ENCODE assay signal across 11 mouse cellular contexts in genomic region chr6:119849348-119849709, GRCm38 (mm10). TPM values are rescaled to one million over a fixed set of nuclear protein-coding genes. Genes with fewer than 3 reads are reported as not detected.
DNase-seq lines count a peak whose midpoint lies in the region; ATAC-seq and TF ChIP-seq lines count a peak whose summit lies in the region.
"Had no signal": no experiment of that assay in that cellular context is flagged by ENCODE, and none has a peak within 500 bp of the region (broad histone marks: within the 10 kb centered on the region; RNA-seq: fewer than 3 reads in every experiment).

No protein-coding gene starts in this region.

- H3K4me1 ChIP-seq in heart, embryonic 10.5 days, result peaks cover 21% of the 10 kb centered on the region
- H3K4me1 ChIP-seq in neural tube, embryonic 11.5 days (ENCODE audit: control insufficient read depth, insufficient read depth, low read length), result peaks cover 8% of the 10 kb centered on the region
- peaks cover 17% of the 10 kb centered on the region for H3K4me1 ChIP-seq in limb, embryonic 14.5 days (ENCODE audit: control insufficient read depth, insufficient read depth, low read length)
- peaks cover 34% of the 10 kb centered on the region for H3K4me1 ChIP-seq in neural tube, embryonic 15.5 days

- intact Hi-C loops in heart, postnatal 10 days (cut with DNase I), result loop anchor here (2.0 kb wide), 1 partner anchor 53 kb away; the partner anchor contains the start of gene Rad52

- H3K27me3 ChIP-seq in heart, embryonic 10.5 days (ENCODE audit: insufficient read depth, poor library complexity, severe bottlenecking), result no peaks in the 10 kb centered on the region
- no peaks in the 10 kb centered on the region for H3K27me3 ChIP-seq in neural tube, embryonic 11.5 days (ENCODE audit: control insufficient read depth, insufficient read depth, low read length)
- no peaks in the 10 kb centered on the region for H3K27me3 ChIP-seq in limb, embryonic 14.5 days (ENCODE audit: control insufficient read depth, insufficient read depth, low read length)
- H3K27me3 ChIP-seq in neural tube, embryonic 15.5 days (replicated peaks), result no peaks in the 10 kb centered on the region

- TF ChIP-seq POLR2A in limb, embryonic 14.5 days (IDR thresholded peaks at IDR 0.05; ENCODE audit: borderline replicate concordance, extremely low read depth, insufficient read depth, insufficient read length), result no peak

- 71% methylated on average over 3 of the region's 3 CpGs for WGBS in heart, embryonic 10.5 days
- 73% methylated on average over 3 of the region's 3 CpGs for WGBS in neural tube, embryonic 11.5 days
- 72% methylated on average over 3 of the region's 3 CpGs for WGBS in limb, embryonic 14.5 days
- 56% methylated on average over 3 of the region's 3 CpGs for WGBS in neural tube, embryonic 15.5 days

- no peak for ATAC-seq in neural tube, embryonic 11.5 days (ENCODE audit: insufficient read depth, low FRiP score, low TSS enrichment)
- no peak for ATAC-seq in limb, embryonic 14.5 days (ENCODE audit: low FRiP score, low read depth)
- no peak for ATAC-seq in neural tube, embryonic 15.5 days (ENCODE audit: low FRiP score)

- peak overlapping the region; percentile 92 for H3K4me3 ChIP-seq in heart, embryonic 10.5 days
- peak overlapping the region; percentile 89; the same call in 1 of the 2 replicates for H3K4me3 ChIP-seq in neural tube, embryonic 11.5 days (ENCODE audit: low read depth, low read length)
- peak overlapping the region; percentile 84; the same call in 1 of the 2 replicates for H3K4me3 ChIP-seq in limb, embryonic 14.5 days (replicated peaks; ENCODE audit: low read length)
- peak overlapping the region; percentile 69 for H3K4me3 ChIP-seq in neural tube, embryonic 15.5 days (replicated peaks)

- no peaks in the 10 kb centered on the region for H3K9me3 ChIP-seq in heart, embryonic 10.5 days
- no peaks in the 10 kb centered on the region for H3K9me3 ChIP-seq in neural tube, embryonic 11.5 days (ENCODE audit: control insufficient read depth, low read length)
- H3K9me3 ChIP-seq in limb, embryonic 14.5 days (ENCODE audit: control insufficient read depth, low read length), result no peaks in the 10 kb centered on the region
- H3K9me3 ChIP-seq in neural tube, embryonic 15.5 days (replicated peaks), result no peaks in the 10 kb centered on the region

- peak overlapping the region; percentile 86; the same call in 1 of the 2 replicates for H3K9ac ChIP-seq in neural tube, embryonic 11.5 days (ENCODE audit: low read length)
- H3K9ac ChIP-seq in limb, embryonic 14.5 days (ENCODE audit: low read depth, low read length, severe bottlenecking), result no peak overlapping the region
- H3K9ac ChIP-seq in neural tube, embryonic 15.5 days (replicated peaks), result peak overlapping the region; percentile 83; the same call in 1 of the 2 replicates

- DNase-seq in heart, embryonic 10.5 days (ENCODE audit: low spot score), result no peak
- DNase-seq in heart, postnatal 10 days, result no peak
- DNase-seq in neural tube, embryonic 11.5 days (ENCODE audit: low spot score), result no peak
- DNase-seq in neural tube, embryonic 10.5 days (ENCODE audit: extremely low spot score, low spot score), result no peak
- DNase-seq in limb, embryonic 14.5 days (ENCODE audit: low spot score), result no peak
- no peak for DNase-seq in thymus, postnatal 0 days (ENCODE audit: low spot score)
- no peak for DNase-seq in left cerebral cortex, adult 8-10 months (ENCODE audit: low spot score in 2 of 2)
- DNase-seq: adrenal gland, postnatal 36 days; layer of hippocampus, postnatal 36 days; thymus, adult 18-20 months had no signal

- no peaks in the 10 kb centered on the region for H3K36me3 ChIP-seq in heart, embryonic 10.5 days
- no peaks in the 10 kb centered on the region for H3K36me3 ChIP-seq in neural tube, embryonic 11.5 days (ENCODE audit: control insufficient read depth, insufficient read depth, low read length)
- H3K36me3 ChIP-seq in limb, embryonic 14.5 days (ENCODE audit: control insufficient read depth, insufficient read depth, low read length), result no peaks in the 10 kb centered on the region
- no peaks in the 10 kb centered on the region for H3K36me3 ChIP-seq in neural tube, embryonic 15.5 days

- H3K27ac ChIP-seq in heart, embryonic 10.5 days, result no peak overlapping the region
- H3K27ac ChIP-seq in neural tube, embryonic 11.5 days (ENCODE audit: low read depth, low read length), result no peak overlapping the region
- H3K27ac ChIP-seq in limb, embryonic 14.5 days (replicated peaks; ENCODE audit: low read depth, low read length), result no peak overlapping the region
- peak overlapping the region; percentile 99 for H3K27ac ChIP-seq in neural tube, embryonic 15.5 days (replicated peaks)

- H3K4me2 ChIP-seq in neural tube, embryonic 11.5 days (ENCODE audit: low read depth), result peak overlapping the region; percentile 70
- peak overlapping the region; percentile 75; the same call in 1 of the 2 replicates for H3K4me2 ChIP-seq in limb, embryonic 14.5 days (replicated peaks; ENCODE audit: low read depth, low read length, severe bottlenecking)
- H3K4me2 ChIP-seq in neural tube, embryonic 15.5 days, result peak overlapping the region; percentile 72

RNA-seq across cellular contexts. Expression of gene Erc1, which starts 1.4 kb away (rescaled TPM):
- polyA plus RNA-seq in heart, embryonic 10.5 days (2016; fragmentation: Nextera tagmentation; extraction: Ambion mirVana), result 17.6 and 22.5 TPM in 2 replicates
- total RNA-seq in heart, postnatal 10 days (2021), result 10 to 100 TPM; 38.5 to 46.4 TPM
- 32.9 and 33.1 TPM in 2 replicates for polyA plus RNA-seq in neural tube, embryonic 11.5 days (2014; fragmentation: Nextera tagmentation; extraction: Ambion mirVana)
- polyA plus RNA-seq in limb, embryonic 14.5 days (2012; rRNA removed), result 18.2 and 19.1 TPM in 2 replicates
- 29.3 and 30.9 TPM in 2 replicates for polyA plus RNA-seq in limb, embryonic 14.5 days (2014; fragmentation: Nextera tagmentation; extraction: Ambion mirVana)
- polyA plus RNA-seq in neural tube, embryonic 15.5 days (2015; fragmentation: Nextera tagmentation; extraction: Ambion mirVana), result 42.9 and 51.1 TPM in 2 replicates
- polyA plus RNA-seq in thymus, postnatal 0 days (2015; fragmentation: Nextera tagmentation; extraction: Ambion mirVana), result 3.8 and 4.7 TPM in 2 replicates
- total RNA-seq in left cerebral cortex, adult 8-10 months (2022), result 10 to 100 TPM; 39.5 to 41.0 (median 40.4) TPM

RNA-seq across cellular contexts. Expression of gene Rad52, which starts 53.2 kb away (rescaled TPM):
- polyA plus RNA-seq in heart, embryonic 10.5 days (2016; fragmentation: Nextera tagmentation; extraction: Ambion mirVana), result 13.5 and 16.5 TPM in 2 replicates
- total RNA-seq in heart, postnatal 10 days (2021), result 10 to 100 TPM; 13.3 to 14.8 TPM
- polyA plus RNA-seq in neural tube, embryonic 11.5 days (2014; fragmentation: Nextera tagmentation; extraction: Ambion mirVana), result 23.4 and 26.4 TPM in 2 replicates
- 52.7 and 64.5 TPM in 2 replicates for polyA plus RNA-seq in limb, embryonic 14.5 days (2012; rRNA removed)
- 22.3 and 22.5 TPM in 2 replicates for polyA plus RNA-seq in limb, embryonic 14.5 days (2014; fragmentation: Nextera tagmentation; extraction: Ambion mirVana)
- 24.3 and 25.7 TPM in 2 replicates for polyA plus RNA-seq in neural tube, embryonic 15.5 days (2015; fragmentation: Nextera tagmentation; extraction: Ambion mirVana)
- polyA plus RNA-seq in thymus, postnatal 0 days (2015; fragmentation: Nextera tagmentation; extraction: Ambion mirVana), result 20.3 and 23.2 TPM in 2 replicates
- 10 to 100 TPM; 42.2 to 48.0 (median 44.4) TPM for total RNA-seq in left cerebral cortex, adult 8-10 months (2022)
